Mouse (Mus musculus) monocyte, adult 5-6 weeks (primary cell): ENCODE data around the gene Dlec1. TPM values are rescaled to one million over a fixed set of nuclear protein-coding genes. Genes with fewer than 3 reads are reported as not detected.
A peak's percentile ranks its signal among the peaks of the same experiment; 100 is the strongest.

ENCODE experiments used
- ATAC-seq: fragments of 153-309, 156-312 bp; replicated peaks from 2 replicates; pipeline ENCODE4 v1.8.0; 2017; ENCODE audit warnings: mild to moderate bottlenecking; ENCODE audit not compliant: low TSS enrichment, insufficient number of reproducible peaks, severe bottlenecking, poor library complexity, low FRiP score
- total RNA-seq: library from RNA; stranded (forward); fragments of 200-1000, 200-491, 200-594 nt; gene quantifications from 3 replicates; pipeline ENCODE4 v1.2.3, GENCODE M21; 2017

The Dlec1 gene
- total RNA-seq, 1 experiment from 2014 or later: not detected

DNA sequence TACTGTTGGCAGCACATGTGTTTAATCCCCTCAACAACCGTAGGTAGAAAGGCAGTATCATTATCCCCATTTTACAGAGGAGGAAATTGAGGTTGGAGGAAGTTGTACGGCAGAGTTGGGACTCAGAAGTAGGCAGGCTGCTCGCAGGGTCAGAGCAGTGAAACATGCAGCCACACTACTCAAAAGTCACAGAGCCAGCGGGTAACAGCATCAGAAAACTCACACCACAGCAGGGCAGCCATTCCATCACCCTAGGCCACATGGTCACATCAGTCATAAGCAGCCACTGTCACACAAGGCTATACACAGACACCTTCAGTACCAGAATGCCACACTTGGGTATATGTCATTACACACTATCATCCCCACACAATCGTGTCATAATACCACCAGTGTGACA, 15.0 kb upstream of the Dlec1 start:
- no peak for ATAC-seq

DNA sequence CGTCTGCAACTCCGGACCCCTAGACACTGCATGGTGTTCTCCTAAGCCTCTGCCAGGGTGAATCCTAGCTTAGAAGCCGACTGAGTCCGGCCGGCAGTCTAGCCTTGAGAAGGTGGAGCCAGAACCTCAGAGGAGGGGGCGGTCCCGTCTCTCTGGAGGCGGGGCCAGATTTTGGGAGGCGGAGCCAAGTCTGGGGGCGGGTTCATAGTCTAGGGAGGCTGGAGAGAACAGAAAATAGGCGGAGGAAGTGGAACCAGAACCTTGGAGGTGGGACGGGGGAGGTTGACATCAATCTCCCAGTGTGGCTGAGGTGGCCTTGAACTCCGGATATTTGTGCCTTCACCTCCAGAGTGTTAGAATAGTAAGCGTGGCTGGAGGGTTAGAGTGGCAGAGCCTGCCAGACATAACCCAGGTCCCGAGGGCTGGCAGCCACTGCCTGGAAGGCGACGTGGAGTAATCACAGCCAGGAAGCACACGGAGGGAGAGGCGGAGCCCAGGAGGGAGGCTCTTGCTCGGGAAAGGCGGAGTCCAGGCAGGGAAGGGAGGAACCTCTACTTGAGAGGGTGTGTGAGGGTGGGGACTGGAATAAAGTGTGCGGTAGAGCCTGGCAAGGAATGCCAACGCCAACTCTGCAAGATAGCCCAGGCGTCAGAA, 14.0 kb upstream of the Dlec1 start:
- peak; percentile 87 for ATAC-seq

DNA sequence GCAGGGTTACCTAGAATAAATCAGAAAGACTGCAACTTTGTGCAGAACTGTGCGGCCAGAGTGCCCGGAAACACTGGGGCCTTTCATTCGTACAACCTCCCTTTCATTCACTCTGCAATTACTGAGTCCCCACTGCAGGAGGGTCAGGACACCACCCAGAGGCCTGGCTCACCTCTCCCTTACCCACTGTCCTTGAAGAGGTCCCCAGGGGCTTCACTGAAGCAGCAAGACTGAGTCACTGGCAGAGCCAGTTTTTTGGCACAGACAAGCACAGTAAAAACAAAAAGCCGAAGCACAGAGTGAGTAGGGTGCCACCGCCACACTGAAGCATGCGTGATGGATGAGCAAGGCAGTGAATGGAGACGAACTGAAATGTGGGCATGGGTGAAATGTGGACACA, 12.8 kb upstream of the Dlec1 start:
- ATAC-seq: no peak

DNA sequence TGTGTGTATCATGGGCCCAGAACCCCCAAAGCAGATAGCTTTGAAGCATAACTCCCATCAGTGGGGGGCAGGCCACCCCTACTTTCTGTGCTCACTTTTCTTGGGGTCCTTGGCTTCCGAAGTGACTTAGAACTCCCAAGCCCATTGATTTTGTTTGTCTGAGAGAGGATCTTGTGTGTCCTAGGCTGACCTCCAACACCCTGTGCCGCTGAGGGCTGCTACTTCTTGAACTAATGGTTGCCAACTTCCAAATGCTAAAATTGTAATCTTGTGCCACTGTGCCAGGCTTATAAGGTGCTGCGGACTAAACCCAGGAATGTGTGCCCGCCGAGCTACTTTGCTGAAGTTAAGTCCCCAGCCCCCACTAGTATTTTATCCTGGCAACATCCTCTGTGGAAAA, 11.8 kb upstream of the Dlec1 start:
- no peak for ATAC-seq

DNA sequence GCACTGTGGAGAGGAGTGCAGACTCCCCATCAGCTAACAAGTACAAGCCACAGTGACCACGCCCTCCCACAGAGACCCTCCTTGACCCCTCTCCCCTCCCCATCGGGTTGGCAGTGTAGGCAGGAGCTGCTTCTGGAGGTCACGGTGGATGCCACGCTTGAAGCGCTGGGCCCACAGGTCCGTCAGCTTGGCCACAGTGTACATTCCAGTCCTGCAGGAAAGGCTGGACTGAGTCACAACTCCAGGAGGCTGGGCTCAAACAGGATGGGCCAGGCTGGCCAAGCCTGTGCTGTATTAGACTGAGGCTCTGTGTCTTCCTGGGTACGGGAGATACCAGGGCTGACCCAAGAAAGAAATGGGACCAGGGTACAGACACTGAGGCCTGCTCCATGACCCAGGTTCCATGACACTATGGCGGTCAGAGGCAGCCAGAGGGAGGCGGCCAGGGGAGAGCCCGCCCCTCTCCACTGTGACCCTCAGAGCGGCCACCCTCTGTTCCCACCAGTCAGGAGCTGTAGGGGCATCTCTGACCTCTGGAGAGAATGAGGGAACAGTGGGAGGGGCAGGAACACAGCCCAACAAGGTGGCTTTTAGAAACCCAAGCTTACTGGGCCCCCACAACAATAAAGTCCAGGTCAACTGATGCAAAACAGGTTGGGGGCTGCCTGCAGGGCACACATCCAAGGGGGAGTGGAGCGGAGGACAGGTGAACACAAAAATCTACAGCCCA, 10.5 kb upstream of the Dlec1 start:
- no peak for ATAC-seq

DNA sequence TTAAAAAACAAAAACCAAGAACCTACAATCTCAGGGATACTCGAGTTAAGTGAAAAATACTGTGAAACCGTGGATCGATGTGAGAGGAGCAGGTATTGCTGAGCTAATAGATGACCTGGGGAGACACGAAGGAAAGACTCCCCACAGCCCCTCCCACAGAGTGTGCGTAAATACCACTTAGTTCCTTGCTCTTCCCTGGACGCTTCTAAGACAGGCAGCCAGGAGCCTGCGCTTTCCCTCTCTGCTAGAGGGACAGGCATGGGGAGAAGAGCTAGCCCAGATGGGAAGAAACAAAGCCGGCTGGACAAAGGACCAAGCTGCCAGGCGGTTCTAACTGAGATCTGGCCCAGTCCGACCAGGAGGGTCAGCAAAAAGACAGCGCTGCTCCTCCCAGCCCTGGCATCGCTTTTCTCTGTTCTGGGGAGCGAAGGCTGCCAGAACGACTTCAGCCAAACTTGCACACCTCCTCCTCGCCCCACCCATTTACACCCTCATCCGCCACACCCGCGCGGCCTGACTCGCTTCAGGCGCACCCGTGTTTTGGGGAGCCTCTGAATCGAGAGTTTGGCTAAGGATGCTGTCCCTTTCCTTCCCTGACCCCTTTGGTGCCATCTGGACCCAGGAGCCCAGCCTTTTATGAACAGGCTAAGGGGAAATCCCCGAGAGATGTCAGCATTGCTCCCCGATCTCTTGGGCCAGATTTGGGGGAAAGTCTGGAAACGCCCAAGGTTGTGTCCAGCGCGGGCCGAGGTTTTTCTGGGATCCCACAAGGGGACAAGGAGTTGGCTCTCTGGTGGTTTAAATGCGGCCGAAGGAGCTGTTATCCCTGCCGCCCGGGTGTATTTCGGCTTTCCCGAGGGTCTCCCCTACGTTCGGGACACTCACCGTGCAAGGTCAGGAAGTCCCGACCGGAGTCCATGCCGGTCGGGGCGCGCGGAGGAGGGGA, 9.5 kb upstream of the Dlec1 start:
- no peak for ATAC-seq

DNA sequence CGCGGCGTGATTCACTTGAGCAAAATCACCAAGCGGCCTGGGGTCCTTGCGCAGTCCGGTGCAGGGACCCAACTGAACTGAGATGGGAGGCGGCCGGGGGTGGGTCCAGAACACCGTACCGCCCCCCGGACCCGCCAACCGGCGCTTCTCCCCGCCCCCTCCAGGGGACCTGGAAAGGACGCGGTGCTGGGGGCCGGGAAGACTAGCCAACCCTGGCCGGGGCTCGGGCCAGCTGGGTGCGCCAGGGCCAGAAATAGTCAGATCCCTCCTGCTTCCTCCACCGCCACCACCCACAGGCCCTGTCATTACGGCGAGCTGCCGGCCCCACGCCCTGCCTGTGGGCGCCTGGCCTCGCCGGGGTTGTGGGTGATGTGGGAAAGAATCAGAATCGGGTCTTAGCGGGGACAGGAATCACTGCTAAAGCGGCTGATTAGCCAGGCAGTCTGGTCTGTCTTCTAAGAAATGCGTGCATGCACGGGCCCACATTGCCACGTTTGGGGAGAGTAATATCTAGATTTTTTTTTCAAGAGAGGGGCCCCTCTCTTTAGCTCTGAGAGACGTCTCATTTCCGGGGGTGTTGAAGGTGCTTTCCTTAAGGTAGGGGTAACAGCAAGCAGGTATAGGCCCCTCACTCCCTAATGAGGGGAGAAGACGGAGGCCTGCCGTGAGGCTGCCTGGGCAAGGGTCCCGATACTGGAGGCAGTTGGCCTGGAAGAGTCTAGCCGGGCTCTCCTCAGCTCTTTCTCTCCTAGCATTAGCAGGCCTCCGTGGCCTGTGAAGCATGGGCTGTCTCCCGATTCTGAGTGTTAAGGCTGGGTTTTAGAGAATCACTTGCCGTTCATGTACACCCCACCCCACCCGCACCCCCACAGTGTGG, 8.6 kb upstream of the Dlec1 start, which contains the start of gene Plcd1:
Plcd1 (minus strand) TSS at position 84 of the 877 bp plus-strand sequence.
- no peak for ATAC-seq

DNA sequence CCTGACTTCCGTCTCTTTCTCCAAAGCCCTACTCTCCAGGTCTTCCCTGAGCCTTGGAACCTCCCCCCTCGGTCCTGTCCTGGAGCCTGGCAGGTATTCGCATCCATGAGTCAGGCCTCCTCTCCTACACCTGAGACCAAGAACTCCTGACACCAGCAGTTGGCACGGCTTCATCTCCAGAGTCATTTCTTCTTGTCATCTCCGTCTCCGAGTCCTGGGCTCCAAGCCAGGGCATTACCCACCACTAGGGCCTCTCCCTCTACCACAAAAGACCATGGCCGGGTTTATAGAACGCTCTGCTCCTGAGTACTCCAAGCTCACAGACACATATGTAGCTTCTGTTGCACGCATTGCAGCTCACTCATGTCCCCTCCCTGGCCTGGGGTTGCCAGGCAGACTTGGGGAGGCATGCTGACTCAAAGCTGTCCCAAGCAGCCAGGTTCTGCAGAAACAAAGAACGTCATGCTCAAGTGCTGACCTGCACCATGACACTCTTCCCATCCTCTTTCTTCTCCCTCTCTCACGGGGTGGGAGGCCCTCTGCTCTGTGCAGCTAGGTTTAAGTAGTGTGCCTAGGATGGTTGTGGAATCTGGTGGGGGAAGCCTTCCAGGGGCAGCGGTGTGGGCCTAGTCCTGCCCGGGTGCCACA, 7.7 kb upstream of the Dlec1 start:
- no peak for ATAC-seq

DNA sequence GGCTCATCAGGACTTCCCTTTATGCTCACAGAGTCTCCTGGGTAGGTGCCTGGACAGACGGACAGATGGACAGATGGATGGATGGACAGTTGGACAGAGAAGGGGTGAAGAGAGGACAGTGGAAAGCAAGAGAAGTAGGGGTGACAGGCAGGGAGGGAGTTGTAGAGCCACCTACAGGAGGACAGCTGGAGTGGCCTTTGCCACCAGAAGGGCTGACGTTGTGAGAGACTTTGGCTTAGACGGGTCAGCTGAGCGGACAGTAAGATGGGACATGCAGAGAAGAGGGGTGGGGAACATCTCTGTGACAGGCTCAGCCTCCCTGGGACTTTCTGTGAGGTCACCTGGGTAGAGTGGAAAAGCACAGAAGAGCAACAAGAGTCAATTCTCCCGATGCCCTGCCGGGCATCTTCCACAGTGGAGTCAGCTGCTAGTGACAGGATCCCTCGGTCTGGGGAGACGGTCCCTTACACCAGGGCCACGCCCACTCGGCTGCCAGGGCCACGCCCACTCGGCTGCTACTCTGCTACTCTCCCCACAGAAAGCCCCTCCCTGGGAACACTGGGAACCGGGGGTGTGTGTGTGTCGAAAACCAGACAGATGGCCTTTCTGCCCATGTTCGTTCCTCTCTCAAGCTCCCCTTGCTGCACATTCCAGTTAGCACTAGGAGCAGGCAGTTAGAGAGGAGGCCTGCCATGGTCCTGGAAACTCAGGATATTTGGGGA, 1.9 kb upstream of the Dlec1 start:
- no peak for ATAC-seq

DNA sequence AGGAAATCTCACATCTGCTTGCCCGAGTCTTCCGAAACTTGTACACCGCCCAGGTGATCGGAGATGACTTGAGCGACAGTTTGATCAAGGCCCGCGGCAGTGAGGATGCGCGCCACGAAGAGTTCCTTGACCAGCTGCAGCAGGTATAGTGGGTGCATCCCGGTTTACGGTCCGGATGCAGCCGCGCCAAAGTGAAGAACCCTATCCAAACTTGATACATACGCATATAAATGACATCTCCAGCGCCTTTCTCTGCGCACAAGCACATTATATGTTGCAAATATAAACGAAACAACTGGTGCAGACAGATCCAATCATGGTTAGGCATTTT, 470 bp downstream of the Dlec1 start:
- no peak for ATAC-seq

DNA sequence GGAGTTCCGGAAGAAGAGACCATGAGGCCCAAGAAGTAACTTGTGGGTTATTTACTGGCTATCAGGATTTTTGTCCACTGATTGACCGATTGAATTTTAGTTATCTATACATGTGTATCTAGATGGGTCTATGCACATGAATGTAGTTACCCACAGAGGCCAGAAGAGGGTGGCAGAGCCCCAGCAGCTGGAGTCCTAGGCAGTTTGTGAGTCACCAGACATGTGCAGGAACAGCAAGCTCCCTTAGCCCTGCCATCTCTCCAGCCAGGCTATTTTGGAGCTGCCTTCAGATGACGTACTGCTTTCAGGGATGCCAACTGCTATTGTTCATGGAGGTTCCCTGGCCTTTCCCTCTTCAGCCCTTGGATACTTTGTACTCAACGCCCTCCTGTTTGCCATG, 5.3 kb downstream of the Dlec1 start:
- ATAC-seq: no peak

DNA sequence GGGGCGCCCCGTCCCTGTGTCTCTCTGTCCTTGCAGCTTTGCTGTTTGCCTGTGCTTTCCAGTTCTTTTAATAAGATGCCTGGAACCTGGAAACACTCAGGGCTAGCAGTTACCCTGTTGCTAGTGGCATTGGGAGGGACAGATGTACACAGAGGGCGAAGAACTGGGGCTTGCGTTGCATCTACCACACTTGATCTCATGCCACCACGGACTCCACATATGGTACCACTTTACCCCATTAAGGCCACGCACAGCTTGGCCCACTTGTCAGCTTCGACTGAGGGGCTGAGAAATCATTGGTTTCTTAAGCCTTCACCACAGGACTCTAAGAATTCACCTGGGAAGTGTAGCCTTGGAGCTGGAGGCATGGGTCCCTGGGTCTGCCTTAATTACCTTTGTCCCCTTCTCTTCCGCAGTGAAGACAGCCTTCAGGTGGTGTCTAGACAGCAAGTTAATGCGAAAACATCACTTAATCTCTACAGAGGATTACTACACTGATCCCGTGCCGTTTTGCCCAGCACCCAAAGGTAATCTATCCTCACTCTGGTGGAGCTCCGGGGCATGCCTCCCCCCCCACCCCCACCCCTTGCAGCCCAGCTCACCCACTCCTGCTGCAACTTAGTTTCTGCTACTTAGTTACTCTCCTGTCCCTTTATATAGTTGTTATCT, 7.5 kb downstream of the Dlec1 start:
- ATAC-seq: no peak

DNA sequence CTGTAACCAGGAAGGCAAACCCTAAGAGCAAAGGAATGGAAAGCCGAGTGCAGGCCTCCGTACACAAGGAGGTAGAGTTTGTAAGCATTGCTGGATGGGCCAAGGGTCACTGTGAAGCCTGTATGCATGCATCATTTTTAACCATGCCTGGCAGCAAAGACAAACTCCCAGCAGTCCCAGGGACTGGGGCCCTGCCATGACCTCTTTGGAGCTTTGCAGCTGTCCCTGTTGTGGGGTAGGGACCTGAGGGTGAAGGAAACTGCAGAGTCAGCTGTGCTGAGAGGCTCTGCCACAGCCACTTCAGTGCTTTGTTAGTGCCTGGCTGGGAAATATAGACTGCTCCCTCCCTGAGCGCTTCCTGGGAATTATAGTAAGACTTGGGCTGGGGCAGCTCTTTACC, 8.4 kb downstream of the Dlec1 start:
- no peak for ATAC-seq

DNA sequence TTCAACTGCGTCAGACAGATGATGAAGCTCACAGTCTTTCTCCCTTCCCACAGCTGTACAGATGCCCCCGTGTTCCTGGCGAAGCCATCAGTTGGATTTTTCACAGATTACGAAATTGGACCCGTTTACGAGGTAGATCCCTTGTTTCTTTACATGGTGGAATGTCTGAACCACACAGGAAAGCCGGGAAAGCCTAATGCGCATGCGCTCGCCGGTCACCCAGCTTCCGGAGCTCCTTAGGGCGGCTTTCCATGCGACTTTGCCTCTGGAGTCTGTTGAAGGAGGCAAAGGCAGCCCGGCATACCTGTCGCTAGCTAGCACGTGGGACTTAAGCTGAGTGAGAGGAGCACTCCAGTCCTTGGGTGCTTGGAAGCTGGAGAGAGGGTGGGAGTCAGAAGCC, 12.6 kb downstream of the Dlec1 start:
- ATAC-seq: no peak

DNA sequence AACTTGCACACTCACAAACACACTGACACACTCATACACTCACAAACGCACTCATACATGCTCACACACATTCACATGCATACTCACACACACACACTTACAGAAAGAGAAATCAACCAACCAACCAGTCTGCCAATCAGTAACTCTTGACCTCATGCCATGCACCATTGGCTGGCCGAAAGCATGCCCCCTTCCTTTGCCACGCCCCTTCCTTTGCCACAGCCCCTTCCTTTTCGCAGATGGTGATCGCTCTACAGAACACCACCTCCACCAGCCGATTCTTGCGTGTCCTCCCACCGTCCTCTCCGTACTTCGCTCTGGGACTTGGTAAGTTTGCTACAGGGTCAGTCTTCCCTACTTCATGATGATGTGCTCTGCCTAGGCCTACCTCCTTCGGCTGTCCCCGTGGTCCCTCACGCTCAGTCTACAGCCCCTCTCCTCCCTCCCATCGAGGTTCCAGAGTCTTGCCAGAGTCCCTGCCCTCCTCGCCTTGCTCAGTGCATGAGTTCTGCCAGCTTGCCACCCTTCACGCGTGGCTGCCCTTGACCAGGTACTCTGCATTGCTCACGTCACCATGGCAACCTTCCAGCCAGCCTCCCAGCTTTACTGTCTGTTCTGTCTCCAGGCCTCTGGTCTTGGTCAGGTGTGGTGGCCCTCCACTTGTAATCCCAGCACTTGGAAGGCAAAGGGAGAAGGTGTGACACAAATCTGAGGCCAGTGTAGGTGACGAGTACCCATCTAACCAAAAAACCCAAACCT, 17.3 kb downstream of the Dlec1 start:
- ATAC-seq: no peak

DNA sequence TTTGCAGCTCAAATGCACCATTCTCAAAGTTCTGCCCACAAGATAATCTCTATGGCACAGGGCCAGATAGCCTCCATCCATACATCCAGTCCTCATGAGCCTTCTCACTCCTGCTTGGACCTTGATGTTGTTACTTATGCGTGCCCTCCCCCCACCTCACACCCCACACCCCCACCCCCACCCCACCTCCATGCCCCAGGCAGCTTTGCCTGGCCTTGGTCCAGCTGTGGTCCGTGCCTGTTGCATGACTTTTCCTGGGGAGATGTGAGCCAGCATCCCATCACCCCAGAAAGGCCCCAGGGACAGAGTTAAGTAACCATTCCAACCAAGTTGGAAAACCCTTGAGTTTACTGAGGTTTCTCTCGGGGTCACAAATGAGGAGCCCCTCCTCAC, 17.9 kb downstream of the Dlec1 start:
- ATAC-seq: no peak
